Mouse (Mus musculus) brain, embryonic 18.5 days (tissue): ENCODE data around the gene Cnst.
A peak's percentile ranks its signal among the peaks of the same experiment; 100 is the strongest.
"Not testable (repeated sequence)": the region's sequence is repeated elsewhere in the genome, so short reads cannot be mapped to it uniquely, and the experiment has no call there.

Experiments
- DNase-seq: peaks from one replicate; pipeline ENCODE4 v3.0.0-alpha.2; 2012; ENCODE audit warnings: low read depth, low spot score

Cnst gene

DNA sequence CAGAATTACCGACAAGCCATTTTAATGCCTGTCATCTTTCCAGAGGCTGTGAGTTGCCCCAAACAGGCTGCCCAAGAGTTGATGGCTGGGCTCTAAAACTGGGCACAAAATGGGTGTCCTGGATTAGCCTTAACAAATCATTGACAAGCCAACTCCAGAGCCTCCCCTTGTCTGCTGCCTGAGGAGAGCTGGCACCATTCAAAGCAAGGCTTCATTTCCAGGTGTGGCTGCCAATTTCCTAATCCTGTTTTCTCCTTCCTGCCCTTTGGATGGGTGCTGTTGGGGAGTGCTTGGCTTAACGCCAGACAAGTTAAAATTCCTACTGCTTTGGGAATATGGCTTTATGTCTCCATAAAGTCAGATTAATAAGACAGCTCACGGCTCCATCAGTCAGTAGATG lies 98.0 kb downstream of the Cnst start:
- DNase-seq: no peak

DNA sequence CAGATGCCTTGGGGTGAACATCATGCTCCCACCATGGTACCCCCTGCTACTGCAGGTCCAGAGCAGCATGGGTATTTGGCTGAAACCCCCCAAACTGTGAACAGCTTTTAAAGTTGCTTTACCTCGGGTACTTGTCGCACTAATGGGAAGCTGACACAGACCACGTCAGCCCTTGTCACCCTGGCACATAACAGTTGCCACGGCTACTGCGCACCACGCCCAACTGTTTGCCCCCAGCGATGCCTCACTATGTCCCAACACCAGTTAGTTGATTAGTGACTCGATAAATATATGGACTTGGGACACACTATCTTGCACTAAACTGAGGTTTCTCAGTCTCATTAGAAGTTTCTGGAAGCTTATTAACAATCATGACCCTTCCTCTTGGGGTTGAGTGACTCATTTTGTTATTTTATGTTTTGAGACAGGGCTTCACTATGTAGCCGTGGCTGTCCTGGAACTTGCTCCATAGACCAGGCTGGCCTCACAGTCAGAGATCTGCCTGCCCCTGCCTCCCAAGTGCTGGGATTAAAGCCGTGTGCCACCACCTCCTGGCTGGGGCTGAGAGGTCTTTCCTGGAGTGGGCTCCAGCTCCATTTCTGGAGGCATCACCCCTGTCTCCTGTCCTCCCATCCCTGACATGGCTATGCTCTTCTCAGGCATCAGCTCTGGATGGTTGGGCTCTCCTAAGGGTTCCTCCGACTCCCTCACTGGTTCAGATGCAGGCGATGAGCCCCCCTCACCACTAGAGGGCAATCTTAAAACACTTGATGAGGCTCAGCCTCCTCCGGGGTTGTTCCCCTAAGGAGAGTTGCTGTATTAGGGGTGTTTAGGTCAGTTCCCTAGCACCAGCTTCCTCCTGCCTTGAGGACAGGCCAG lies 99.2 kb downstream of the Cnst start:
- no peak for DNase-seq

DNA sequence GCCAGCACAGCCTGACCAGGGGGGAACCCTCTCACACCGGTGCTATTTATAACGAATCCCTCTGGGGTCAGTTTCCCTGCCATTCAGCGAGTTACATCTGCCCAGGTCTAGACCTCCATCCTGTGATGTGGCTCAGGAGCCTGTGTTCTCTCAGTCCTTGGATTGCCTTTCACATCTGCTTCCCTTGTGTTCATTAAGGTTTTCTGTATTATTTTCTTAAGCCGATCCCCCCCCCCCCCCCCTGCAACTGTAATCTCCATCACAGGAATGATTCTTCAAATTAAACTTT lies 99.8 kb downstream of the Cnst start:
- no peak for DNase-seq

DNA sequence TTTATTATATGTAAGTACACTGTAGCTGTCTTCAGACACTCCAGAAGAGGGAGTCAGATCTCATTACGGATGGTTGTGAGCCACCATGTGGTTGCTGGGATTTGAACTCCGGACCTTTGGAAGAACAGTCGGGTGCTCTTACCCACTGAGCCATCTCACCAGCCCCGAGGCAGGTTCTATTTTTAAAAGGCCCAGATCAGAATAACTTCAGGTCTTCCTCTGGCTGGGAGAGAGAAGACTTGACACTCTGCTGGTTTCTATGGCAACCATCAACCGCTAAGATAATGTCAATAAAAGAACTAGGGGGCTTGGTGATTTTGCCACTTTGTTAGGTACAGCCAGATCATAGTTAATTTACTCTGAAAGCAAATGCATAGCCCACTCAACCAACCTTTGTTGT lies 102.5 kb downstream of the Cnst start:
- DNase-seq: not testable (repeated sequence)

DNA sequence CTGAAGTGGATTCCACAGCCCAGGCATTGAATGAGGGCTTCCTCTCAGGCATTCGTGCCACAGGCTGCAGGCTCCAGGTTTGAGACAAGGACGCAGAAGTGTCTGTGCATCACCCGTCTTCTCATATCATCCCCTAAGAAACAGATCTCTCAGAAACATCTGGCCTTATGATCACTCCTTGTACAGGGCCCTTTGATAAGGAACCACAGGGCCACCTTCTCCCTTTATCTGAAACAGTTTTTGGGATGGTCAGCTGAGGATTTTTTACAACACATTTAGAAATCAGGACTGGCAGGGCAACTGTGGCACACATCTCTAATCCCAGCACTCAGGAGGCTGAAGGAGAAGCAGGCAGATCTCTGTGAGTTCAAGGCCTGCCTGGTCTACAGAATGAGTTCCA lies 103.2 kb downstream of the Cnst start:
- DNase-seq: no peak

DNA sequence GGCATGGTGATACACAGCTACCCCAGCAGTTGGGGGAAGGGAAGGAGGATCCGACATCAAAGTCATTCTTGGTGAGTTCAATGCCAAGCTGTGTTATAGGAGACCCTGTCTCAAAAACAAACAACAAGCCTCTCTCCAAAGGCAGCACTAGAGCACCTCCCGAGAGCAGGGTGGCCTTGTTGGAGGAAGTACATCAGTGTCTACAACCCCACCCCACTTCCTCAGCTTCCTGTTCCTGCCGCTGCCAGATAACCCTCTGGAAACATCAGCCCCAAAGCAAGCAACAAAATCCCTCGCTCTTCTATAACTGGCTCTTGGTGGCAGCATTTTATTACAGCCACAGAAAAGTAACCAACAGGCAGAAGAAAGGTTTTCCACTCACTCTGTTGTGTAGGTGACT lies 104.1 kb downstream of the Cnst start:
- no peak for DNase-seq

DNA sequence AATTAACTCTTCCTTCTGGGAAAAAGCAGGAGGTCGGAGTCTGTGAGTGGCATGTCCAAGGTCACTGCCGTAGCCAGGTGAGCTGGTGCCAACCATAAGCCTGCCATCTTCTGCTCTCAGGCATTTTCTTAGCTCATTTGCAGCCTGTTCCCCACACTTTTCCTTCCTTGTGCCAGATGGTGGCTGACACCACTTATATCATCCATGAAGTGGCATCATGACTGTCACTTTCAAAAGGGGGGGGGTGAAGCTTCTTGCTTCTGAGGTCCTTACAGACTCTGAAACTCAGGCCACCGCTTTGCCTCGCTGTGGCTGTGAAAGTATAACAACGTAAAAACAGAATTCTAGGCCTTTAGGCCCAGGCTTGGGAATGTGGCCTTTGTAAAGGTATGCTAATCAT lies 105.1 kb downstream of the Cnst start:
- DNase-seq: no peak

DNA sequence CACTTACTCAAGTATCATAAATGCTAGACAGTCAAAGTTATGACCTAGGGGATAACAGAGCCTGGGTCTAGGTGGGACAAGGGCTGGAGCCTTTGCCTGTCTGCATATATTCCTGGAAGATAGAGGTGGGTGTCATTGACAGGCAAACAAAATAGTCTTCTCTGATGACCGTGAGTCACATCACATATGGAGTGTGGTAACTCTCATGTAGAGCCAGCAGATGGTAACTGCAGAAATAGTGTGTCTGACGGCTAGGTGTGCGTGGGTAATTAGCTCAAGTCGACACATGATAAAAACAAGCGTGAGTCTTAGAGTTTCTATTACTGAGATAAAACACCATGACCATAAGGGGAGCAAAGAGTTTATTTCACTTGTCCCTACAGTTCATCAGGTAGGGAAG lies 116.9 kb downstream of the Cnst start:
- DNase-seq: no peak

DNA sequence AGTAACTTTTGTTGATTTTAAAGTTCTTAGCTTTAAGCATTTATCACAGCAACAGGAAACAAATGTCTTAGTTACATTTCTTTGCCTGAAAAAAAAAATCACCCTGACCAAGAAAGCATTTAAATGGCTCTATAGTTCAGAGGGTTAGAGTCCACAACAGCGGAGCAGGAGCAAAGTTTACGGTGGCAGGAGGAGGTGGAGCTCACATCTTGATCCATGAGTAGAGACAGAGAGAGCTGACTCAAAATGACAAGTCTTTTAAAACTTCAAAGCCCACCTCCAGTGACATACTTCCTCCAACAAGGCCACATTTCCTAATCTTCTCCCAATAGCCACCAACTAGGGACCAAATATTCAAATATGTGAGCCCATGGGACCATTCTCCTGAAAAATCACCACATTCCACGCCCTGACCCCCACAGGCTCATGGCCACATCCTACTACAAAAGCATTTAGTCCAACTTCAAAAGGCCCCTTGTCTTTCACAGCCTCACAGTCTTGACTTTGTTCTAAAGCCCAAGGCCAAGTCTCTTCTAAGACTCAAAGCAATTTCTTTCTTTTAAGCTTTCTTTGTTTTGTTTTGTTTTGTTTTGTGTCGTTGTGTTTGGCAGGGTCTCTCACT lies 118.2 kb downstream of the Cnst start:
- no peak for DNase-seq

DNA sequence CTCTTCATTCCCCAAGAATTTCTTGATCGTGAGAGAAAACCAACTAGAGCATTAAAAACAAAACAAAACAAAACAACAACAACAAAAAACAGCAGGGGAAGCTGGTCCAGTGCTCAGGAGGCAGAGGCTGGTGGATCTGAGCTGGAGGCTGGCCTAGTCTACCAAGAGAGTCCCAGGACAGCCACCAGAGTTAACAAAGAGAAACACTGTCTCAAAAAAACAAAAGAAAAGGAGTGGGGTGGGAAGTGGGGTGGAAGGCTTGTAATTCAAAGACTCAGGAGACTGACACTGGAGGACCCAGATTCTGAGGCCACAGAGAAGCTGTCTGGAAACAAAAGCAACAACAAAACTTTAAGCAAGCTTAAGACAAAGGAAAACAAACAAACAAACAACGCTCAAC lies 120.8 kb downstream of the Cnst start:
- no peak for DNase-seq

DNA sequence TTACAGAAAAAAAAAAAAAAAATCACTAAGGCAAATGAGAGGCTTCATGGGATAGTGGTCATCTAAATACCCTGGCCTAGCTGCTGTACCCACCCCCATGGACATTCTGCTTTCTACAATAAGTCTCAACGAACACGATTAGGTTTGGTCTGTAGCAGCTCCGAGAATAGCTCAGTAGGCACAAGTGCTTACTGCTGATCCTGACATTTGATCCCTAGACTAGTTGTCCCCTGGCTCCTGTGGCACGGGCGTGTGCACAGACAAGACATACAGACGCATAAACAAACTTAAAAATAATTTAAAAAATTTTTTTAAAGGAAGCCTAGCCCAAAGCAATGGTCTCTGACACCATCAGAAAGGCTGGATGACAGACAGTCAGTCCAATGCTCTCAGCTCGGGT lies 121.3 kb downstream of the Cnst start:
- DNase-seq: no peak

DNA sequence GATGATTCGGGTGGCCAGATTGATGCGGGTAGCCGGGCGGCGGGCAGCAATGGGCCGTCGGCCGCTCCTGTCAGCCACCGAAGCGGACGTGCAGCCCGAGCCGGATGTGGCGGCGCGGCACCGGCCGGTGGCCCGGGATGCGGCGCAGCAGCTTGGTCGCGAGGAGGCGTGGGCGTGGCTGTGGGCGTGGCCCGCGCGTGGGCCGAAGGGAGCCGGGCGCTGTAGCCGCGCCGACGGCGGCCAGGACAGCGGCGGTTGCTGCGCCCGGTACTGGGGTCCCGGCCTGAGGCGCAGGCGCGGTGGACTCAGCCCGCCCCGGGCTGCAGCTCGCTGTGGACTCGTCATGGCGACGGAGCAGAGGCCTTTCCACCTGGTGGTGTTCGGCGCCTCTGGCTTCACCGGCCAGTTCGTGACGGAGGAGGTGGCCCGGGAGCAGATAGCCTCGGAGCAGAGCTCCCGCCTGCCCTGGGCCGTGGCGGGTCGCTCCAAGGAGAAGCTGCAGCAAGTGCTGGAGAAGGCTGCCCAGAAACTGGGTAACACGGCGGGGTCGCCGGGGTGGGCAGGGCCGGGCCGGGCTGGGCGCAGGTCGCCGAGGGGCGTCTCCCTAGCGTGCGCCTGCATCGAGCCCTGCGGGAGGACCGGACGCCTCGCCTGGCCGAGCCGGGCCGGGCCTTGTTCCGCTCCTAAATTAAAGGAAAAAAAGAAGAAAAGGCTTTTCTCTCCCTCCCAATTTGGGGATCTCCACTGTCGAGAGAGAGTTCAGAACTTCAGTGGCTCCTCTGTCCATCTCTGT lies 122.0 kb downstream of the Cnst start, which contains the start of gene Sccpdh:
Gene Sccpdh (plus strand): TSS at position 198 of the 793 bp plus-strand sequence.
- DNase-seq: peak; percentile 39

DNA sequence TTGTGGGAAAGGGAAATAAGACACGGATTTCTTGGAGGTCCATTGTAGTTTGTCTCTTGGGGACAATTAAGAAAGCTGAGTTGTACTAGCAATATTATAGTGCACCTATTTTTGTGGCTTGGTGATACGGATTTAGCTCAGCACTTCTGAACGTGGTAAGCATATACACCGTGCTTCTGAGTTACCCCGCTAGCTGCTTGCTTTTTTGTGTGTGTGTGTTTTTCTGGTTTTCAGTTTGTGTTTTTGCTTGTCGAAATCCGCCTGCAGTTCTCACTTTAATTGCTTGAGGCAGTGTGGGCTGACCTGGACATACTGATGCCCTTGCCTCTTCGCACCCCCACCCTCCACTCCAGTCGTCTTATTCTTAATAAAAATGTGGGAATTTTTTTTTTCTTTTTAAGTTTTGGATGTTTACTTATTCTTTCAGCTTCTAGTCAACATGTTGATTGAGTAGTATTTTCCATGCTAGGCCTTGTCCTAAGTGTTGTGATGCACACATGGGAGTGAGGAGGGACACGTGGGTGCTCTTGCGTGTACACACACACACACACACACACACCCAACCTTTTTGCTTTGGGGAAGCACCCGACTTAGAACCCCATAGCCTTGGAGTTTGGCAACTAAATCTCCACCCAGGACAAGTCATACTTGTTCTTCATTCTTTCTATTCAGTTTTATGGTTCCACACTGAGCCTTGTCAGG lies 122.8 kb downstream of the Cnst start:
- DNase-seq: no peak

DNA sequence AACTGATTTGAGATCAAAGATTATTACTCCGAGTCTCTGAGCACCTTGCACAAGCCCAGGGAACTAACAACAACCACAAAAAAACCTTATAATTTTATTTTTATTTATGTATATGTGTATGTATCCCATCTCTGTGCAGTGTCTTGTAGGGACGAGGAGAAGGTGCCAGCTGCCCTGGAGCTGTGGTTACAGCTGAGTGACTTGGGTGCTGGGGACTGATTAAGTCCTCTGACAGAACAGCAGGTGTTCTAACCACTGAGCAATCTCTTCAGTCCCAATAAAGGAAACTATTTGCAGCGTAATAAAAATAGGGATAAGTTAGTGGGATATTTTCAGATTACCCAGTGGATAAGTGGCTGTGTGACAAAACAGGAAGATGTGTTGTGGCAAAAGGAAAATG lies 128.2 kb downstream of the Cnst start:
- no peak for DNase-seq

DNA sequence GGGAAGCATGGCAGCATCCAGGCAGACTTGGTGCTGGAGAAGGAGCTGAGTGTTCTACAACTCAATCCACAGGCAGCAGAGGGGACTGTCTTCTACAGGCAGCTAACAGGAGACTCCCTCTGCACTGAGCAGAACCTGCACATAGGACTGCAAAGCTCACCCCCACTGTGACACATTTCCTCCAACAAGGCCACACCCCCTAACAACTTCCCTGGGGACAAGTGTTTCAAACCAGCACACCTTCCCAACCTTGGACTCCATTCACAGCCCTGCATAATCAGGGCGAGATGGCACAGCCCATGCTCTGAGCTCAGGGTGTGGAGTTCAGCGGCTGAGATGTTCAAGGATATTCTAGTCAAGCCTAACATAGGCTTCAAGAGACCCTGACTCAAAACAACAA lies 130.9 kb downstream of the Cnst start:
- DNase-seq: no peak
